Comparison of ENCODE assay signal across 7 mouse cellular contexts in the genomic region with DNA sequence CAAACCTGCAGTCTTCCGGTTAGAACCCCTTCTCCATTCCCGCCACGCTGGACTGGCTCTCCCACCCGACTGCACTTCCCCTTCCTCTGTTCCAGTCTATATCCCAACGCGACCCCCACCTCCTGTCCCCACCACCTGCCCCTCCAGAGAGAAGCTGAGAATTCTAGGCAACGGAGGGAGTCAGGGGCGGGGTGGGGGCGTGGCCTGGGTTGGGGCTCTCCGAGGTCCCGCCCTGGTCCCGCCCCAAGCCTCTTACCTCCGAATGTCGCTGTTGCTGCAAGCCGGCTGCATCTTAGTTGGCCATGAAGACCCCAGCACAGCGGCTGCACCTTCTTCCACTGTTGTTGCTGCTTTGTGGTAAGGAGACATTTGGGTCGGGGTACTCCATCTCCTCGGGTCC. TPM values are rescaled to one million over a fixed set of nuclear protein-coding genes. Genes with fewer than 3 reads are reported as not detected.
A peak's percentile ranks its signal among the peaks of the same experiment; 100 is the strongest.
DNase-seq lines count a peak whose midpoint lies in the region; ATAC-seq and TF ChIP-seq lines count a peak whose summit lies in the region.

Gene Ramp3, plus strand, starts transcription at position 251 of the 400 bp plus-strand sequence.

- in situ Hi-C loops in Patski (cut with MboI; ENCODE audit: low pct_unique_long_range_greater_than_20kb): no loop called here

- H3K36me3 ChIP-seq in heart, embryonic 15.5 days: no peaks in the 10 kb centered on the region
- H3K36me3 ChIP-seq in midbrain, embryonic 15.5 days (replicated peaks): no peaks in the 10 kb centered on the region

- H3K4me2 ChIP-seq in heart, embryonic 15.5 days: peak within 1 kb of the TSS; percentile 84
- peak within 1 kb of the TSS; percentile 87 for H3K4me2 ChIP-seq in midbrain, embryonic 15.5 days

- WGBS in heart, embryonic 15.5 days: under 1% methylated on average over 18 of the region's 18 CpGs
- under 1% methylated on average over 18 of the region's 18 CpGs for WGBS in midbrain, embryonic 15.5 days

- no peaks in the 10 kb centered on the region for H3K27me3 ChIP-seq in Patski
- H3K27me3 ChIP-seq in heart, embryonic 15.5 days: peaks cover 25% of the 10 kb centered on the region
- no peaks in the 10 kb centered on the region for H3K27me3 ChIP-seq in midbrain, embryonic 15.5 days (replicated peaks)

- H3K4me3 ChIP-seq in heart, embryonic 15.5 days: peak within 1 kb of the TSS; percentile 51
- peak within 1 kb of the TSS; percentile 48 for H3K4me3 ChIP-seq in midbrain, embryonic 15.5 days

- peak; percentile 60 for ATAC-seq in CD4-positive, CD25-positive, alpha-beta regulatory T cell, adult 4 months
- peak; percentile 58 for ATAC-seq in Patski
- peak; percentile 52; the same call in 1 of the 2 replicates for ATAC-seq in heart, embryonic 15.5 days (replicated peaks; ENCODE audit: insufficient number of reproducible peaks, insufficient read depth, low FRiP score, low read depth)
- peak; percentile 81 for ATAC-seq in midbrain, embryonic 15.5 days (replicated peaks)

- TF ChIP-seq CTCF in Patski (IDR thresholded peaks at IDR 0.05): no peak

- POLR2A ChIA-PET in Patski (lab: Charles Lee): interaction anchor here (0.7 to 1.0 kb wide), 3 partner anchors 15 to 539 kb away, joined by 3 to 4 read pairs (median 3); partner anchors contain the start of gene Igfbp1

- DNase-seq in Patski (ENCODE audit: low read depth, low spot score): no peak
- peak; percentile 80 to 90 for DNase-seq in cerebellum, postnatal 25 days
- DNase-seq in left cerebral cortex, postnatal 36 days (ENCODE audit: low spot score in 2 of 2): peak in 1 of 2 experiments; percentile 26
- no peak for DNase-seq in layer of hippocampus, postnatal 14 days (ENCODE audit: low spot score in 2 of 2)

- no peaks in the 10 kb centered on the region for H3K9me3 ChIP-seq in heart, embryonic 15.5 days (replicated peaks)
- H3K9me3 ChIP-seq in midbrain, embryonic 15.5 days: no peaks in the 10 kb centered on the region

- intact Hi-C loops in left cerebral cortex, postnatal 36 days (cut with DNase I): loop anchor here (5.0 to 10.0 kb wide), 4 partner anchors 504 to 1747 kb away; partner anchors contain the start of gene Igfbp1

- H3K4me1 ChIP-seq in heart, embryonic 15.5 days (replicated peaks): peaks cover 7% of the 10 kb centered on the region
- peaks cover 10% of the 10 kb centered on the region for H3K4me1 ChIP-seq in midbrain, embryonic 15.5 days

- H3K27ac ChIP-seq in heart, embryonic 15.5 days: no peak within 1 kb of the TSS
- no peak within 1 kb of the TSS for H3K27ac ChIP-seq in midbrain, embryonic 15.5 days

- CTCF ChIA-PET in Patski (lab: Charles Lee): interaction anchor here (0.8 to 2.0 kb wide), 2 partner anchors 10 to 110 kb away, joined by 3 to 5 read pairs; no protein-coding TSS in a partner anchor

- H3K9ac ChIP-seq in heart, embryonic 15.5 days: 0 out of 2 replicates have a peak within 1 kb of the TSS, but pooled peaks have one; percentile 34
- peak within 1 kb of the TSS; percentile 40 for H3K9ac ChIP-seq in midbrain, embryonic 15.5 days

RNA-seq across cellular contexts. Expression of gene Ramp3, which starts in this region (rescaled TPM):
- 1 to 10 TPM; 4.2 to 5.6 TPM for polyA plus RNA-seq in CD4-positive, CD25-positive, alpha-beta regulatory T cell, adult 4 months (2017; shearing (Covaris generic))
- 21.6 TPM for polyA plus RNA-seq in Patski (2021)
- polyA plus RNA-seq in heart, embryonic 15.5 days (2015; fragmentation: Nextera tagmentation; extraction: Ambion mirVana): 2.6 and 4.0 TPM in 2 replicates
- 10 to 100 TPM; 13.6 to 26.8 TPM for total RNA-seq in left cerebral cortex, postnatal 36 days (2021)
- polyA plus RNA-seq in midbrain, embryonic 15.5 days (2015; fragmentation: Nextera tagmentation; extraction: Ambion mirVana): 10.2 and 12.0 TPM in 2 replicates
- total RNA-seq in layer of hippocampus, postnatal 14 days (2021): 10 to 100 TPM in 1 of 2 experiments, 1 to 10 TPM in 1; 5.6 to 11.9 TPM

Comparison
In these comparisons a context has a peak if more than half of its experiments do, and no peak if none do; other contexts are left out.
1. DNase-seq: peak in cerebellum, postnatal 25 days (2 of 2); none in Patski (single experiment) and layer of hippocampus, postnatal 14 days (0 of 2).
2. Peak in every context shown above with its lines, with median percentiles within 50 percentile points of each other: ATAC-seq.